Mouse (Mus musculus): ENCODE data around the gene Gm15217.

Gene Gm15217

GRCm38 (mm10) chr14:46379285-46379684 is at the start of gene Gm15217:
Gene Gm15217 (plus strand): TSS chr14:46379414.
- no peak for DNase-seq (ENCODE audit: low read depth, low spot score)

GRCm38 (mm10) chr14:46333421-46334237 is 45.6 kb upstream of the Gm15217 start:
- no peak for DNase-seq (ENCODE audit: low read depth, low spot score)

GRCm38 (mm10) chr14:46338801-46339200 is 40.4 kb upstream of the Gm15217 start:
- no peak for DNase-seq (ENCODE audit: low read depth, low spot score)

DNA sequence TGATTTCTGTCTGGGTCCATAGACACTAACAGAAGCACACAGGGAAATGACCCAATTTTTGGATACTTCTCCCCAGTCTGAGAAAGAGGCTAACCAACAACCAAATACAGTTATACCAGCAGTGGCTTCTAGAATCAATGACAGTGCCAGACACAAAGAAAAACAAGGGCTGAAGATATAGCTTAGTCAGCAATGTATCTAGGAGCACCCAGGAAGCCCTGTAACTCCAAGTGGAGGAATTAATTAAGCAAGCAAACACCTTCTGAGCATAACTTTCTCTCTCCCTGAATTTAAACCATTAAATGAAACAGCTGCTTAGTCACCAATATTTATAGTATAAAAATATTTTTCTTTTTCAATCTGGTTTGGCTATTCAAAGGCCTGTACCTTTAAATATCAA is 34.5 kb upstream of the Gm15217 start:
- DNase-seq (ENCODE audit: low read depth, low spot score), result no peak

- no peak for DNase-seq (ENCODE audit: low read depth, low spot score)
These were observed 21.9 kb upstream of the Gm15217 start for GRCm38 (mm10) chr14:46357286-46357685.

GRCm38 (mm10) chr14:46357696-46358095 is 21.5 kb upstream of the Gm15217 start:
- no peak for DNase-seq (ENCODE audit: low read depth, low spot score)

DNA sequence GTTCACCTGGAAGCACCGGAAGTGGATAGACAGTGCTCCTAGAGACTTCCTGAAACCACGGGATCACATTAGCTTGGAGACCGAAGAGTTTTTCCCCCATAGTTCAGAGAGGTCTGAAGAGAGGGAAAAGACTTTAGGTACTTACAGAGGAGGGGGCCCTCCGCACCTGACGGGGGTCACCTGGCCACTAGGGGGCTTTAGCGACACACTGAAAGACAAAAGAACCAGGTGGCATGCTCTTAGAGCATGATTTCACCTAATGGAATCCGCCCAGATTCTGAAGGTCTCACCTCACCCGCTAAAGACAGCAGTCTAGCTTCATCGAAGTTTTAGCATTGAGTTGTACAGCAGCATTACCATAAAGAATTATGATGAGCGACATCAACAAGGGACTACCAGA is 16.0 kb upstream of the Gm15217 start:
- DNase-seq (ENCODE audit: low read depth, low spot score), result no peak

- DNase-seq (ENCODE audit: low read depth, low spot score), result no peak
These were observed 6.8 kb upstream of the Gm15217 start for GRCm38 (mm10) chr14:46372452-46372851.

- no peak for DNase-seq (ENCODE audit: low read depth, low spot score)
These were observed 3.4 kb upstream of the Gm15217 start for GRCm38 (mm10) chr14:46375796-46376195.

DNA sequence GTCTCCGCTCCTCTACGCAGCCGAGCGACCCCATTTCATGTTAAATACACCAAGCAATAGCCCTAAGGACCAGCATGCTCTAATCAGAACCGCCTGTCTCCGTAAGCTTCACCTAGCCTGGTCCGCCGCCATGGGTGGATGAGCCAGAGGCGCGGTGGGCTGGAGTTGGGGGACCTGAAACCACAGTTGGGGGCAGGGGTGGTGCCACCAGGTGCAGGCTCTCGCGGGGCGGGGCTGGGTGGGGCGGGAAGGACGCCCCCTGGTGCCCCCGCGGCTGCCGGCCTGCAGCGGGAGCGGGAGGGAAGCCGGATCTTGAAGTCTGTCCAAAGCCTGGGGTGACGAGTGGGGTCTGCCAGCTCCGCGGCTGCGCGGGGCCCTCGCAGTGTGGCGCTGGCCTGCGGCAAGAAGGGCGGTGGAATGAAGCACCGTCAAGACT is 1.1 kb downstream of the Gm15217 start:
- DNase-seq (ENCODE audit: low read depth, low spot score), result no peak

DNA sequence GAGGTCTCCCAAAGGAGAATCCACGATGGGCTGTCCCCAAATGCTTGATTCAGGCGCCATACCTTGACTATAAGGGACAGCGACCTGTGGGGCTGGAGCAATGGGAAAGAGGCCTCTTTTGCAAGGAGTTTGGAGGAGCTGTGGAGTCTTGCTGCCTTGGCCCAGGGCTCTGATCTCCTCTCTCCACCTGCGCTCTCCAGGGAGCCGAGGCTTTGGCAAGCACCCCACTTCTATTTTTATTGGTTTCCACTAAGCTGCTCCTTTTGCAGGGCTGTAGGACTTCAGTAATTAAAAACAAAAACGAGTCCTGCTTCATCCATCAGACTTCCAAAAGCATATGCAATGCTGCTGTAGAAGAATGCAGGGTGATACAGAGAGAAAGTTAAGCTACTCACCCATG is 2.2 kb downstream of the Gm15217 start:
- DNase-seq (ENCODE audit: low read depth, low spot score), result peak; percentile 63

- DNase-seq (ENCODE audit: low read depth, low spot score), result no peak
These were observed 5.9 kb downstream of the Gm15217 start for GRCm38 (mm10) chr14:46384946-46385691.

DNA sequence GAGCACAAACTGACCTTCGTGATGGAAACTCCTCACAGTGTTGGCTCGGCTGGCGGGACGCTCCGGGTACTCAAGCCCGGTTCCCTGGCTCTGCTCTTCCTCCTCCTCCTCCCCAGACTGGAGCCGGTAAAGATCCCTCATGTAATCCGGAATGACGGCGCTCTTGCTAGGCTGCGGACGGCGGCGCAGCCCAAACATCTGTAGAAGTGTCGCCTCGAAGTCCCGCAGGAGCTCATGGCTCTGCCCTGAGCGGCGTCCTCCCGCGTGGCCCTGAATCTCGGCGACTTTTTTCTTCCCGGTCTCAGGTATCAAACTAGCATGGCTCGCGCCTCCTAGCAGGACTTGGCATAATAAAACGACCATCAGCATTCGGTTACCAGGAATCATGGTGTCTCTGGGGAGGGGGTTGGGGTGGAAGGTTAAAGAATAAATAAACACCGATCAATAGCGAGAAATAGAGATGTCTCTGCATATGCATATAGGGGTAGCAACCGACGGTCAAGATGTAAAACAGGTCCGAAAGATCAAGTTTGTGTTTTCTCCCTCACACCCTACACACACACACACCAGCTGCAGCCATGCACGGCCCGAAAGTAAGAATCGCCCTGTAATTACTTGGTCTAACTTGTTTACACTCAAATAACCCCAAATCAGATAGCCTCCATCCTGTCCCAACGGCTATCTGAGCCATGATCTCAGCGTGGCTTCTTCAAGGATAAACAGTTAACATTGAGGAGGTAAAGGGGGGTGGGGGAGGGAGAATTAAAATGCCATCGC is 6.7 kb downstream of the Gm15217 start:
- DNase-seq (ENCODE audit: low read depth, low spot score), result no peak

DNA sequence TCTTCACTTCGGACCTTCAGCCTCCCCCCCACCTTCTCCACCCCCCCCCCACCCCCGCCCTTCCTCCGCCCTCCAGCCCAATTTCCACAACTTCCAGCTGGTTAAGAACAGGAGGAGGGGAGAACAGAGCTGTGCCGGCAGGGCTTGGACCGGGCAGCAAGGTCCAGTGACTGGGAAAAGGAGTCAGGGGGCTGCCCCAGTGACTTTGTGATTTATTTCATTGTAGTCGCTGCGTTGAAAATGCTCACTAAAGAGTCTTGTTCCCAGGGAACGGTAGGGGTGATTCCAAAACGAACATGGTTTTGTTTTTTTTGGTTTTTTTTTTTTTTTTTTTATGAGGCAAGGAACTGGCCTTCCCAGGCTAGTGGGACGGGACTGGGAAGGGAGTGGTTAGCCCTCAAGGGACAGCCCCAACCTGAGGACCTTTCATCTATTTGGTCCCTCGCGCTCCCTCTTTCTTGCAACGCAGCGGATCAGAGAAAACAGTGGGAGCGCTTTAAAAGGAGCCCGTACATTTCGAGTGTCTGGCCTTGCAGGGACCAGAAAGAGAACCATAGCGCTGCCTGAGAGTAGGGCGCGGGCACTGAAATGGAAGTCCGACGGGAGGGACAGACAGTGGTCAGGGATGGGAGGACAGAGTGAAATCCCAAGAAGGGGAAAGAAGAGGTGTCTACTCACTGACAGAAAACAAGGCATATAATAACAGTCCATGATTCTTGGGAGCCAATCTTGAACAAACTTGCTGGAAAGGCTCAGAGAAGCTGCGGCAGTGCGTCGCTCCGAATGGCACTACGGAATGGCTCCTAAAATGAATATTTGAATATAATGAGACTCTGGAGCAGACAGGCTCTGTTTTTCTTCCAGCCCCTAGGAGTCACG is 7.5 kb downstream of the Gm15217 start:
- DNase-seq (ENCODE audit: low read depth, low spot score), result no peak

DNA sequence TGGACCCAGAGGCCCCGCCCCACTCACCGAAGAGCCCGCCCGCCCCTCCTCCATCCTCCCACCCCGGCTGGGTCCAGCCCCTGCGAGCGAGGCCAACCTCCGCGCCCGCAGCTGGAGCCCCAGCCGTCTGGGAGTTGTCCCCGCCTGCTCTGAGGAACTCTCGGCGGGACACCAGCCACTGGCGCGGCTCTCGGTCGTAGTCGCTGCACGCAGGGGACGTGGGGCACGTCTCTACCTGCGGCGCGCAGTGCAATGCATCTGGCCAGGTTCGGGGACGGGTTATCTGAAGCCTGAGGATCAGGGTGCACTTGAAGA is 8.1 kb downstream of the Gm15217 start:
- peak; percentile 78 for DNase-seq (ENCODE audit: low read depth, low spot score)

DNA sequence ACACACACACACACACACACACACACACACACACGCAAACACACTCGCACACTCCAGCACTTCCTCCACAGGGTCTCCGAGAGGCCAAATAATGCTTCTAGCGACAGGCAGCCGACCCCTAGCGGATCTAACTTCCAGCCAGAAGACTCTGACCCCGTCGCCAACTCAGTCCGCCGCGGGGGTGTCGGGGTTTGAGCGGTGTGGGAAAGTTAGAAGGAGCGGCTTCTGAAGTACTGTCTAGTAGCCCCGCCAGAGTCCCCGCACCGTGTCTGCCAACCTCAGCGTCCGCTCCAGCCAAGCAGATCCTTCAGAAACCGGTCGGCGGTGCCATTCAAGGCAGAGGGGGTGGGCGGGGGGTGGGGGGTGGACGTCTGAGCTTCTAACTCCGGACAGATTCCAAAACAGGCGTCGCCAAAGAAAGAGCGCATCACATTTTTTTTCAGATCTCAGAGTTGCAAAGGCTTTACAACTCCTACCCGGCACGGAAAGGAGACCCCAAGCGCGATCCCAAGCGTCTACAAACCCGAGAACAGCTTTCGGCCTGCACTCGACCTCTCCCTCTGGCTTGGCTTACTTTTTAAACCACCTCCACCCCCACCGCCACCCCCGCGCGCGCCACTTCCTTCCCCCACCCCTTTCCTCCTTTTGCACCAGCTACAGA is 8.7 kb downstream of the Gm15217 start:
- DNase-seq (ENCODE audit: low read depth, low spot score), result no peak

GRCm38 (mm10) chr14:46388636-46389035 is 9.4 kb downstream of the Gm15217 start:
- DNase-seq (ENCODE audit: low read depth, low spot score), result no peak

DNA sequence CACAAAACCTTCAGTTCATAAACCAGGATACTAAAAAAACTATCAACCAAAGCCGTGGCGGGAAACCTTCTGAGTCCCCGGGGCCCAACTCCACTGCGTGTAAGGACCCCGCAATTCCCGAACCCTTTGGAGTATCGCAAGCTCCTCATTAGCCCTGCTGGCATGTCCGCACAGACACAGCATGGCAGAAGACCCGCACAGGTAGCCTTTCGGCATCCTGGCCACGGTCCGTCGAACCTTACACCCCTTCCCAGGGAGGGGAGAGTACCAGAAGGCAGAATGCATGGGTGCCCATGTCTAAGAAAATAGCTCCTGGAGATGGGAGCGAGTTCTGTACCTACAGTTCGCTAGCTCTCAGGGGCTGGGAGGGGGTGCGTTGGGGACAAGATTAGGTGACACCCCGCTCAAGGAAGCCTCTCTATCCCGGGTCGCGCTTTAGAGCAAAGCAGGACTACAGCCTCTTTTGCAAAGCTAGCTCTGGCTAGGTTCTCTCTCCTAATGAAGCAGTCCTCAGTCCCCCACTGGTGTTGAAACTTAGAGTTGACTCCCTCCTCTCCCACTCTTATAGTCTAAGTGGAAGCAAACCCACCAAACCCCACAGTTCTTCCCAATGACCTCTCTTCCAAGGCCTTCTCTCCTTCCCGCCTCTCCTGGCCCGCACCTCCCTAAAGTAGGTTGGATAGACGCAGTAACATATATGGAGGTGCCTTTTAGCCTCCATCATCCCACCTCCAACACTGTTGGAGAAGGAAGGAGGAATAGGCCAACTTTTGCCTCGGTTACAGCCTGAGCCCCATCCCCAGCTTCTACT is 10.4 kb downstream of the Gm15217 start:
- no peak for DNase-seq (ENCODE audit: low read depth, low spot score)

DNA sequence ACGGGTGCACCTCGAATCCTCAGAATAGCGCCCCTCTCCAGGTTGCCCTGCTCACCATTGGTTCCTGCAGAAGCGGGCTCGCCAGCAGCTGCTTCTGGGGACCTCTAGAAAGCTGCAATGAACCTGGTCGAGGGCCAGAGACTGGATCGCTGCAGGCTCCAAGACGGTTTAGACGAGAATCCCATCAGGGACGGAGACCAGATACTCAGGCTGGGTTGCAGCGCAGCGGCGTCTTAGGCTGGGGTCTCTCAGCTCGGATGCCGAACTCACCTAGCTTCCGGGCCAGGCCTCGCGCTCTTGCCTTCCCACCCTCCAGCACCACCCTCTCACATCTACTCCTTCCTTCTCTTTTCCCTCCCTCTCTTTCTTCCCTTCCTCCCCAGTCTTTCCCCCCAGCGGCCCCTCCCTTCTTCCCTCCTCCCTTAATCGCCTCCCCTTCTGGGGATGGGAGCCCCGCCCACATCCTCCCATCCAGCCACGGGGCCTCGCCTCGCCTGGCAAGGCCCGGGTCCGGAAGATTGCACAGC is 11.1 kb downstream of the Gm15217 start, which contains the start of gene Bmp4:
Gene Bmp4, minus strand, starts transcription at position 421 of the 527 bp plus-strand sequence.
- peak; percentile 48 for DNase-seq (ENCODE audit: low read depth, low spot score)

Measured in skeletal muscle tissue, adult 2 months (tissue).